Mouse (Mus musculus): ENCODE measurements around the gene Magi1.
A peak's percentile ranks its signal among the peaks of the same experiment; 100 is the strongest.

Gene Magi1

GRCm38 (mm10) chr6:93979241-93979640 lies 304.5 kb downstream of the Magi1 start:
- DNase-seq (ENCODE audit: low spot score): no peak

- DNase-seq (ENCODE audit: low spot score): no peak
Observed at GRCm38 (mm10) chr6:93968721-93969120, 315.0 kb downstream of the Magi1 start.

GRCm38 (mm10) chr6:93962757-93963336 lies 320.9 kb downstream of the Magi1 start:
- DNase-seq (ENCODE audit: low spot score): no peak

GRCm38 (mm10) chr6:93961782-93962181 lies 321.9 kb downstream of the Magi1 start:
- no peak for DNase-seq (ENCODE audit: low spot score)

GRCm38 (mm10) chr6:93957172-93957571 lies 326.5 kb downstream of the Magi1 start:
- DNase-seq (ENCODE audit: low spot score): peak; percentile 55

GRCm38 (mm10) chr6:93946612-93947011 lies 337.1 kb downstream of the Magi1 start:
- DNase-seq (ENCODE audit: low spot score): no peak

- DNase-seq (ENCODE audit: low spot score): no peak
Observed at GRCm38 (mm10) chr6:93936359-93936758, 347.4 kb downstream of the Magi1 start.

- peak; percentile 20 for DNase-seq (ENCODE audit: low spot score)
Observed at GRCm38 (mm10) chr6:93935793-93936192, 347.9 kb downstream of the Magi1 start.

- no peak for DNase-seq (ENCODE audit: low spot score)
Observed at GRCm38 (mm10) chr6:93934700-93935099, 349.0 kb downstream of the Magi1 start.

GRCm38 (mm10) chr6:93924568-93924967 lies 359.1 kb downstream of the Magi1 start:
- no peak for DNase-seq (ENCODE audit: low spot score)

- DNase-seq (ENCODE audit: low spot score): no peak
Observed at GRCm38 (mm10) chr6:93923972-93924371, 359.7 kb downstream of the Magi1 start.

- no peak for DNase-seq (ENCODE audit: low spot score)
Observed at GRCm38 (mm10) chr6:93923351-93923750, 360.4 kb downstream of the Magi1 start.

GRCm38 (mm10) chr6:93922931-93923330 lies 360.8 kb downstream of the Magi1 start:
- no peak for DNase-seq (ENCODE audit: low spot score)

- no peak for DNase-seq (ENCODE audit: low spot score)
Observed at GRCm38 (mm10) chr6:93913226-93913861, 370.4 kb downstream of the Magi1 start.

- DNase-seq (ENCODE audit: low spot score): peak; percentile 50
Observed at GRCm38 (mm10) chr6:93912582-93913225, 371.0 kb downstream of the Magi1 start.

- DNase-seq (ENCODE audit: low spot score): no peak
Observed at GRCm38 (mm10) chr6:93912003-93912581, 371.6 kb downstream of the Magi1 start.

- no peak for DNase-seq (ENCODE audit: low spot score)
Observed at GRCm38 (mm10) chr6:93911420-93911819, 372.3 kb downstream of the Magi1 start.

GRCm38 (mm10) chr6:93909976-93910375 lies 373.7 kb downstream of the Magi1 start:
- no peak for DNase-seq (ENCODE audit: low spot score)

- DNase-seq (ENCODE audit: low spot score): no peak
Observed at GRCm38 (mm10) chr6:93904987-93905386, 378.7 kb downstream of the Magi1 start.

GRCm38 (mm10) chr6:93902239-93902638 lies 381.5 kb downstream of the Magi1 start:
- no peak for DNase-seq (ENCODE audit: low spot score)

GRCm38 (mm10) chr6:93901408-93901807 lies 382.3 kb downstream of the Magi1 start:
- no peak for DNase-seq (ENCODE audit: low spot score)

- DNase-seq (ENCODE audit: low spot score): no peak
Observed at GRCm38 (mm10) chr6:93897512-93897911, 386.2 kb downstream of the Magi1 start.

GRCm38 (mm10) chr6:93895721-93896120 lies 388.0 kb downstream of the Magi1 start:
- no peak for DNase-seq (ENCODE audit: low spot score)
